Mouse (Mus musculus): ENCODE measurements around the gene Mxd3. TPM values are rescaled to one million over a fixed set of nuclear protein-coding genes. Genes with fewer than 3 reads are reported as not detected.

Gene Mxd3
- polyA plus RNA-seq, 2 experiments, result 44.1 to 59.8 TPM

DNA sequence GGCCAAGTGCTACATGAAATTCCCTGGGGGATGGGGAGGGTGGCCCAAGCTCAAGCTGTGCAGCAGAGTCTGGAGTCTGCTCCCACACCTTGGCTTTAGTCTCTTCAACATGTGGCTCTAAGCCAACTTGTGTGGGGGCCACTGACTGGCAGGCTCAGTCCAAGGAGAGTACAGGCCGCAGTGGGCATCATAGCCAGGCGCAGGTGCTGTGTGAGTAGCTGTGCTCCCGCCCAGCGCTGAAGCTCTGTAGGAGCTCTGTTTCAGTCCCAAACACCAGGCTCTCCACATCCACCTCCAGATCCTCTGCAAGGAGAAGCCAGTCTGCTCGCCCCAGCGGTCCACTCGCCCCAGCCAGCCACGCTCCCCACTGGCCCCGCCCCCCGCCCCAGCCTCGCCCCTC lies 4.0 kb downstream of the Mxd3 start:
- no peak overlapping the region for H3K9ac ChIP-seq (ENCODE audit: low read depth, low read length, severe bottlenecking)
- H3K9me3 ChIP-seq (ENCODE audit: control insufficient read depth, low read length), result no peaks in the 10 kb centered on the region
- H3K36me3 ChIP-seq (ENCODE audit: control insufficient read depth, insufficient read depth, low read length), result peaks cover 33% of the 10 kb centered on the region
- no peak overlapping the region for H3K27ac ChIP-seq (replicated peaks; ENCODE audit: low read depth, low read length)
- peaks cover 37% of the 10 kb centered on the region for H3K4me1 ChIP-seq (ENCODE audit: control insufficient read depth, insufficient read depth, low read length)
- H3K27me3 ChIP-seq (ENCODE audit: control insufficient read depth, insufficient read depth, low read length), result no peaks in the 10 kb centered on the region
- no peak overlapping the region for H3K4me3 ChIP-seq (replicated peaks; ENCODE audit: low read length)
- WGBS, result 80% methylated on average over 9 of the region's 11 CpGs
- no peak for TF ChIP-seq POLR2A (IDR thresholded peaks at IDR 0.05; ENCODE audit: borderline replicate concordance, extremely low read depth, insufficient read depth, insufficient read length)
- no peak for ATAC-seq (ENCODE audit: low FRiP score, low read depth)
- no peak overlapping the region for H3K4me2 ChIP-seq (replicated peaks; ENCODE audit: low read depth, low read length, severe bottlenecking)
- DNase-seq (ENCODE audit: low spot score), result no peak

DNA sequence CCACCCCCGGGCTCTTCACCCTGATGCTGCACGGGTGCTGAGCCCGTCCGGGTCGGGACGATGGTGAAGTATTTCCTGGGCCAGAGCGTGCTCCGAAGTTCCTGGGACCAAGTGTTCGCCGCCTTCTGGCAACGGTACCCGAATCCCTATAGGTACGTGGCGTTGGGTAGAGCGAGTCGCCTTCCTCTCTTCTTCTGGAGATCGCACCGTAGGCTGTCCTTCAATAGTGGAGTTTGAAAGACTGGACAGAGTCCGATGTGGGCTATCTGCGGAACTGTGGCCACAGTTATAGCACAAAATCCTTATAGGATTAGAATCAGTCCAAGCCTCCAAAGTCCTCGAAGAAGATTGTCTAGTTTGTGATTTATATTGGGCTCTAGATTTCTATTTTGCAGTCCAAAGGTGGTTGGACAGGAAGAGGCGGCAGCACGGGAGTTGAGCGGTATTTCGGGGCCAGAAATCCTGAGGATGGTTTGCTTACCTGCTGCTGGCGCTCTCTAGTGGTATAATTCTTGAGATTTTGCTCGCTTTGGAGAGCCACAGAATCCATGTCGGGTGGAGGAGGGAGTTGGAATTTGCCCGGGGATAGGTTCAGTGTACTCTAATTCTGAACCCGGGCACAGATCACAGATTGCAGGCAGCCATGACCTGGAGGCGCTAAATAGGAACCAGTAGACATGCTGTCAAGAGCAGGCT lies 7.3 kb downstream of the Mxd3 start:
- H3K9me3 ChIP-seq (ENCODE audit: control insufficient read depth, low read length), result no peaks in the 10 kb centered on the region
- H3K36me3 ChIP-seq (ENCODE audit: control insufficient read depth, insufficient read depth, low read length), result peaks cover 64% of the 10 kb centered on the region
- DNase-seq (ENCODE audit: low spot score) (peak; percentile 75), ATAC-seq (ENCODE audit: low FRiP score, low read depth) (0 out of 2 replicates have a peak, but pooled peaks have one; percentile 16)
- H3K4me1 ChIP-seq (ENCODE audit: control insufficient read depth, insufficient read depth, low read length), result peaks cover 19% of the 10 kb centered on the region
- peak overlapping the region; percentile 95 for H3K9ac ChIP-seq (ENCODE audit: low read depth, low read length, severe bottlenecking)
- TF ChIP-seq POLR2A (IDR thresholded peaks at IDR 0.05; ENCODE audit: borderline replicate concordance, extremely low read depth, insufficient read depth, insufficient read length), result no peak
- under 1% methylated on average over 31 of the region's 31 CpGs for WGBS
- peak overlapping the region; percentile 95 for H3K4me3 ChIP-seq (replicated peaks; ENCODE audit: low read length)
- no peaks in the 10 kb centered on the region for H3K27me3 ChIP-seq (ENCODE audit: control insufficient read depth, insufficient read depth, low read length)
- peak overlapping the region; percentile 88 for H3K4me2 ChIP-seq (replicated peaks; ENCODE audit: low read depth, low read length, severe bottlenecking)
- H3K27ac ChIP-seq (replicated peaks; ENCODE audit: low read depth, low read length), result peak overlapping the region; percentile 80

DNA sequence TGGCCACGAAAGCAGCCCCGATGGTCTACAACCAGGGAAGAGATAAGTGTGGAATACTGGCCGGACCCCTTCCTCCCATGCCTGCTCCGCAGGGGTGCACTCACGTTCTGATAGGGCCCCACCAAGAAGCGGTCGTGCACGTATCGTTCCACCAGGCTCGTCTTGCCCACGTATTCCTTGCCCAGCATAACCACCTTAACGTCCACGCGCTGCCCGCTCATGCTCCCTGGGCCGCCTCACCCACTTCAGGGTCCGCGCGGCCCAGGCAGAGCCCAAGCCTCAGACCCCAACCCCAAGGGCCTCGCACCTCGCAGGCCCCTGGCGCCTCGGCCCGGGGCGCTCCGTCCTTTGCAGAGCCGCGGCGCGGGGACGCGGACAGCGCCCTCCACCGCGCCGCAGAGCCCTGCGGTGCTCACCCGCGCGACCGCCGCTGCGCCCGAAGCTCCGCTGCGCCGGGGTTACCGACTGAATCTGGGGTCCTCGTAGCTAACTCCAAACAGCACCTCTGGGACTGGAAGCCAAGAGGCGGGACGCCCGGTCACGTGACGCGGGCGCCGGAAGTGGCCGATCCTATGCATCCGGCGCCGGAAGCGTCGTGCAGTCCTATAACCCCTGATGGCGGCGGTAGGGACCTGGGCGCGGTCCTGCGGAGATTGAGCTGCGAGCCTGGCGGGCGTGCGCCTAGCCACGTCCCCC lies 8.0 kb downstream of the Mxd3 start, which contains the start of gene Rab24:
Gene Rab24, minus strand, starts transcription at position 513 of the 696 bp plus-strand sequence.
- Histone ChIP-seq H3K4me2 (replicated peaks; ENCODE audit: low read depth, low read length, severe bottlenecking) (peak within 1 kb of the TSS; percentile 88), H3K4me1 (ENCODE audit: control insufficient read depth, insufficient read depth, low read length) (peaks cover 18% of the 10 kb centered on the region), H3K27ac (replicated peaks; ENCODE audit: low read depth, low read length) (peak within 1 kb of the TSS; percentile 80), H3K4me3 (replicated peaks; ENCODE audit: low read length) (peak within 1 kb of the TSS; percentile 95), H3K9ac (ENCODE audit: low read depth, low read length, severe bottlenecking) (peak within 1 kb of the TSS; percentile 95), H3K36me3 (ENCODE audit: control insufficient read depth, insufficient read depth, low read length) (peaks cover 70% of the 10 kb centered on the region), H3K27me3 (ENCODE audit: control insufficient read depth, insufficient read depth, low read length) (no peaks in the 10 kb centered on the region), H3K9me3 (ENCODE audit: control insufficient read depth, low read length) (no peaks in the 10 kb centered on the region)
- peak; percentile 85; the same call in 1 of the 2 replicates for TF ChIP-seq POLR2A (IDR thresholded peaks at IDR 0.05; ENCODE audit: borderline replicate concordance, extremely low read depth, insufficient read depth, insufficient read length)
- DNase-seq (ENCODE audit: low spot score) (peak; percentile 96), ATAC-seq (ENCODE audit: low FRiP score, low read depth) (peak; percentile 90)
- under 1% methylated on average over 58 of the region's 73 CpGs for WGBS

DNA sequence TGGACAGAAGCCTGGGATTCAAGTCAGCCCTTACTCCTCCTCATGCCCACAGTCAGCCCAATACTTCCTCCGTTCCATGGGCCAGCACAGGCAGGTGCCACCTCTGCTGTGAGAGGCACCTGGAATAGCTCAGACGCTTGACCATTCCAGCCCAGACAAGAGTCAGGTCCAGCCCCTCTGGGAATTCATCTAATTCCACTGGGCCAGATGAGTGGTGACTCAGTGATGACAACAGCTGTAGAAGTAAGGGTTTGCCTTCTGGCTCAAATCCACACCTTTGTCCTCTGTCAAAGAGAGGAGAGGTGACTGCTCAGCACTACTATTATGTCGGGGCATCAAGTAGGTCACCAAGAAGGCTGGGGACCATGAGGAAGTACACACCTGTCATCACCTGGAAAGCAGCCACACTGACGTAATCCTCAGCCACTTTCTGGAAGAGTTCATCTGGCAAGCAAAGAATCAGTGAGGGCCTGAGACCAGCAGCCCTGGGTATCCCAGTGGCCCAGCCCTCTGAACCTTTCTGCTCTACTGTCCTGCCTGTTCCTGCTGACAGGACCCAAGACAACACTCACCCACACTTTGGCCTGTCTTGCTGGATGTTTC lies 9.6 kb downstream of the Mxd3 start, which contains the start of gene Prelid1:
Gene Prelid1, plus strand, starts transcription at position 570 of the 603 bp plus-strand sequence.
- no peak for DNase-seq (ENCODE audit: low spot score)
- Histone ChIP-seq H3K27ac (replicated peaks; ENCODE audit: low read depth, low read length) (peak within 1 kb of the TSS; percentile 80), H3K9me3 (ENCODE audit: control insufficient read depth, low read length) (no peaks in the 10 kb centered on the region), H3K4me1 (ENCODE audit: control insufficient read depth, insufficient read depth, low read length) (peaks cover 18% of the 10 kb centered on the region), H3K27me3 (ENCODE audit: control insufficient read depth, insufficient read depth, low read length) (no peaks in the 10 kb centered on the region), H3K36me3 (ENCODE audit: control insufficient read depth, insufficient read depth, low read length) (peaks cover 71% of the 10 kb centered on the region), H3K4me3 (replicated peaks; ENCODE audit: low read length) (peak within 1 kb of the TSS; percentile 95), H3K4me2 (replicated peaks; ENCODE audit: low read depth, low read length, severe bottlenecking) (peak within 1 kb of the TSS; percentile 88), H3K9ac (ENCODE audit: low read depth, low read length, severe bottlenecking) (peak within 1 kb of the TSS; percentile 95)
- WGBS, result 89% methylated on average over 4 of the region's 4 CpGs
- no peak for TF ChIP-seq POLR2A (IDR thresholded peaks at IDR 0.05; ENCODE audit: borderline replicate concordance, extremely low read depth, insufficient read depth, insufficient read length)
- no peak for ATAC-seq (ENCODE audit: low FRiP score, low read depth)

DNA sequence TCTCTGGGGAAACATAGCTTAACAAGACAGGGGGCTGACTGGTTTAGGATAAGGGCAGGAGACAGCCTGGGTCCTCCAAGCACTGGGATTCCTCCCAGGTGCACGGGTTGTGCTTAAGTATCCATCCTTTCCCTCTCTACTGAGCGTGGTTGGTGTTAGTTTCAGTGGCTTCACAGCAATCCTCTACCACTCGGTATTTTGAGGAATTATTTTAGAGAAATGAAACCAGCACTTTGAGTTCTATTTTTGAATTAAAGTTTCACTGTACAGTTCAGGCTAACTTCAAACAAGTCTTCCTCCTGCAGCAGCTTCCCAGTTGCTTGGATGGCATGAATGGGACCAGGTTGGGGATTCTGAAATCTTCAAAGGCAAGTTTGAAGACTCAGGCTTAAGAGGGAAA lies 11.3 kb downstream of the Mxd3 start:
- H3K4me1 ChIP-seq (ENCODE audit: control insufficient read depth, insufficient read depth, low read length), result peaks cover 15% of the 10 kb centered on the region
- no peak for TF ChIP-seq POLR2A (IDR thresholded peaks at IDR 0.05; ENCODE audit: borderline replicate concordance, extremely low read depth, insufficient read depth, insufficient read length)
- H3K9ac ChIP-seq (ENCODE audit: low read depth, low read length, severe bottlenecking), result no peak overlapping the region
- no peak overlapping the region for H3K4me2 ChIP-seq (replicated peaks; ENCODE audit: low read depth, low read length, severe bottlenecking)
- no peak overlapping the region for H3K4me3 ChIP-seq (replicated peaks; ENCODE audit: low read length)
- H3K36me3 ChIP-seq (ENCODE audit: control insufficient read depth, insufficient read depth, low read length), result peaks cover 74% of the 10 kb centered on the region
- no peaks in the 10 kb centered on the region for H3K27me3 ChIP-seq (ENCODE audit: control insufficient read depth, insufficient read depth, low read length)
- DNase-seq (ENCODE audit: low spot score), result no peak
- no peak overlapping the region for H3K27ac ChIP-seq (replicated peaks; ENCODE audit: low read depth, low read length)
- H3K9me3 ChIP-seq (ENCODE audit: control insufficient read depth, low read length), result no peaks in the 10 kb centered on the region
- ATAC-seq (ENCODE audit: low FRiP score, low read depth), result no peak
- WGBS, result 82% methylated on average over 3 of the region's 3 CpGs
